Mouse (Mus musculus) myocyte (in vitro differentiated cells): ENCODE data around the gene Atp8a1. TPM values are rescaled to one million over a fixed set of nuclear protein-coding genes. Genes with fewer than 3 reads are reported as not detected.

Source experiments
- H3K27me3 ChIP-seq: one replicate; pipeline ENCODE4 v1.6.1; 2011; ENCODE audit not compliant: control insufficient read depth, insufficient read depth, insufficient read length
- H3K36me3 ChIP-seq: one replicate; pipeline ENCODE4 v1.6.1; 2011; ENCODE audit not compliant: control insufficient read depth, insufficient read depth
- H3K4me2 ChIP-seq: one replicate; pipeline ENCODE4 v1.6.1; 2011; ENCODE audit warnings: low read depth, control low read depth
- H3K4me3 ChIP-seq: one replicate; pipeline ENCODE4 v1.5.1; 2011; ENCODE audit warnings: mild to moderate bottlenecking, control low read depth, moderate library complexity
- H3K79me2 ChIP-seq: one replicate; pipeline ENCODE4 v1.6.1; 2011; ENCODE audit not compliant: control insufficient read depth, insufficient read depth
- H3ac ChIP-seq: one replicate; pipeline ENCODE4 v1.6.1; 2011; ENCODE audit not compliant: control insufficient read depth, insufficient read length
- CEBPB ChIP-seq: IDR thresholded peaks from 2 replicates; pipeline ENCODE4 v1.6.1; 2011; ENCODE audit warnings: mild to moderate bottlenecking, moderate library complexity; ENCODE audit not compliant: poor library complexity, insufficient read depth, severe bottlenecking
- E2F4 ChIP-seq: IDR thresholded peaks from one replicate; pipeline ENCODE4 v1.6.1; 2011; ENCODE audit warnings: mild to moderate bottlenecking, control low read depth, moderate library complexity; ENCODE audit not compliant: insufficient read depth
- MAX ChIP-seq: IDR thresholded peaks from one replicate; pipeline ENCODE4 v1.6.1; 2011; ENCODE audit warnings: low read depth, mild to moderate bottlenecking, control low read depth
- MYOD1 ChIP-seq, 3 experiments: IDR thresholded peaks; one replicate each; pipeline ENCODE4 v1.6.1; 2011; ENCODE audit warnings: control low read depth in 2 of 3, low read depth in 2 of 3, mild to moderate bottlenecking in 2 of 3, moderate library complexity in 1 of 3; ENCODE audit not compliant: insufficient read length in 2 of 3, control insufficient read depth in 1 of 3
- MYOG ChIP-seq, 3 experiments: IDR thresholded peaks; one replicate each; pipeline ENCODE4 v1.6.1; 2011; ENCODE audit warnings: control low read depth in 2 of 3, low read depth in 2 of 3, mild to moderate bottlenecking in 2 of 3; ENCODE audit not compliant: insufficient read length in 2 of 3, control insufficient read depth in 1 of 3, insufficient read depth in 1 of 3
- POLR2A ChIP-seq: IDR thresholded peaks from one replicate; pipeline ENCODE4 v1.6.1; 2011; ENCODE audit warnings: low read depth, mild to moderate bottlenecking, control low read depth, moderate library complexity; ENCODE audit not compliant: insufficient read length
- POLR2AphosphoS2 ChIP-seq: IDR thresholded peaks from one replicate; pipeline ENCODE4 v1.6.1; 2011; ENCODE audit warnings: low read depth, control low read depth; ENCODE audit not compliant: insufficient read length
- REST ChIP-seq: IDR thresholded peaks from one replicate; pipeline ENCODE4 v1.6.1; 2011; ENCODE audit warnings: mild to moderate bottlenecking, control low read depth, moderate library complexity; ENCODE audit not compliant: insufficient read depth, insufficient read length
- SRF ChIP-seq: IDR thresholded peaks from one replicate; pipeline ENCODE4 v1.6.1; 2011; ENCODE audit warnings: low read depth; ENCODE audit not compliant: control insufficient read depth, insufficient read length
- TCF12 ChIP-seq: IDR thresholded peaks from one replicate; pipeline ENCODE4 v1.6.1; 2011; ENCODE audit warnings: mild to moderate bottlenecking, control low read depth; ENCODE audit not compliant: poor library complexity, insufficient read depth, severe bottlenecking
- TCF3 ChIP-seq: IDR thresholded peaks from one replicate; pipeline ENCODE4 v1.6.1; 2011; ENCODE audit warnings: low read depth, control low read depth; ENCODE audit not compliant: insufficient read length
- USF1 ChIP-seq: IDR thresholded peaks from one replicate; pipeline ENCODE4 v1.6.1; 2011; ENCODE audit warnings: low read depth, mild to moderate bottlenecking, control low read depth, moderate library complexity
- polyA plus RNA-seq: library from polyadenylated mRNA; unstranded; fragments of >200 nt; fragmentation: generic; extraction: Trizol; gene quantifications from one replicate; pipeline ENCODE4 v1.2.1, GENCODE M21; 2012; ENCODE audit warnings: missing spikeins

Gene Atp8a1
- polyA plus RNA-seq, 1 experiment, result 0.02 TPM

DNA sequence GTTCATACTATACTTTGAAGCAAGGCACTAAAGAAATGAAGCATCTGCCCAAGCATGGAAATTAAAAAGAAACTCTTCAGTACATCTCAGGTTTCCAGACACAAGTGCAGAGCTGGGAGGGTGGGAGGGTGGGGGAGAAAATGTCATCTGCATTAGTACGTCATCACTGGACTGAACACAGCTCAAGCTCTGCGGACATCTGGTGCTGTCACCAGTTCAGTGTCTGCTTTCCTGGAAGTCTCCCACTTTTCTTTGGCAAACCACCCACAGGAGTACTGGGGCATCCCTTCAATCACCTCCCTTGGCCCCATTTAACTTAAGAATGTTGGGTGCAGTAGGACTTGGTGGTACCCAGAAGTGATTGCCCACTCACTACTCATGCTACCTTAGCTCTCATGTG, 22.6 kb downstream of the Atp8a1 start:
- Histone ChIP-seq H3ac (no peak overlapping the region), H3K79me2 (no peaks in the 10 kb centered on the region), H3K4me2 (no peak overlapping the region), H3K36me3 (no peaks in the 10 kb centered on the region), H3K4me3 (no peak overlapping the region), H3K27me3 (no peaks in the 10 kb centered on the region)
- no peak for TF ChIP-seq TCF12
- no peak for TF ChIP-seq USF1
- TF ChIP-seq MAX, result no peak
- TF ChIP-seq MYOG (IDR thresholded peaks at IDR 0.05; ENCODE audit: control insufficient read depth in 1 of 3, insufficient read depth in 1 of 3, insufficient read length in 2 of 3, low read depth in 2 of 3), result no peak
- TF ChIP-seq REST, result no peak
- no peak for TF ChIP-seq SRF
- TF ChIP-seq CEBPB, result no peak
- no peak for TF ChIP-seq TCF3
- no peak for TF ChIP-seq POLR2AphosphoS2
- TF ChIP-seq MYOD1 (IDR thresholded peaks at IDR 0.05; ENCODE audit: control insufficient read depth in 1 of 3, insufficient read length in 2 of 3, low read depth in 2 of 3), result no peak
- no peak for TF ChIP-seq POLR2A
- no peak for TF ChIP-seq E2F4

GRCm38 (mm10) chr5:67823771-67824170, 23.5 kb downstream of the Atp8a1 start:
- Histone ChIP-seq H3K4me3 (no peak overlapping the region), H3K27me3 (no peaks in the 10 kb centered on the region), H3K79me2 (no peaks in the 10 kb centered on the region), H3K4me2 (no peak overlapping the region), H3ac (no peak overlapping the region), H3K36me3 (no peaks in the 10 kb centered on the region)
- TF ChIP-seq POLR2AphosphoS2 (no peak), MAX (no peak)

- Histone ChIP-seq H3K4me2 (no peak overlapping the region), H3K36me3 (no peaks in the 10 kb centered on the region), H3K79me2 (no peaks in the 10 kb centered on the region), H3K4me3 (no peak overlapping the region), H3K27me3 (no peaks in the 10 kb centered on the region), H3ac (no peak overlapping the region)
- TF ChIP-seq MAX, result no peak
- no peak for TF ChIP-seq POLR2AphosphoS2
- no peak for TF ChIP-seq CEBPB
- TF ChIP-seq TCF12, result no peak
- no peak for TF ChIP-seq SRF
- no peak for TF ChIP-seq POLR2A
- no peak for TF ChIP-seq MYOG (IDR thresholded peaks at IDR 0.05; ENCODE audit: control insufficient read depth in 1 of 3, insufficient read depth in 1 of 3, insufficient read length in 2 of 3, low read depth in 2 of 3)
- no peak for TF ChIP-seq E2F4
- no peak for TF ChIP-seq TCF3
- TF ChIP-seq REST, result no peak
- no peak for TF ChIP-seq USF1
Observed at GRCm38 (mm10) chr5:67822619-67823018, 24.6 kb downstream of the Atp8a1 start.

- Histone ChIP-seq H3ac (no peak overlapping the region), H3K79me2 (no peaks in the 10 kb centered on the region), H3K4me3 (no peak overlapping the region), H3K4me2 (no peak overlapping the region), H3K27me3 (no peaks in the 10 kb centered on the region), H3K36me3 (no peaks in the 10 kb centered on the region)
- TF ChIP-seq MAX (no peak), TCF3 (no peak), TCF12 (no peak), REST (no peak), MYOD1 (IDR thresholded peaks at IDR 0.05; ENCODE audit: control insufficient read depth in 1 of 3, insufficient read length in 2 of 3, low read depth in 2 of 3) (no peak), MYOG (IDR thresholded peaks at IDR 0.05; ENCODE audit: control insufficient read depth in 1 of 3, insufficient read depth in 1 of 3, insufficient read length in 2 of 3, low read depth in 2 of 3) (no peak), POLR2A (no peak), POLR2AphosphoS2 (no peak), CEBPB (no peak), E2F4 (no peak), SRF (no peak)
Observed at GRCm38 (mm10) chr5:67821987-67822401, 25.2 kb downstream of the Atp8a1 start.

- no peak for TF ChIP-seq TCF3
- TF ChIP-seq SRF, result no peak
- TF ChIP-seq TCF12, result no peak
- no peak for TF ChIP-seq POLR2AphosphoS2
- TF ChIP-seq CEBPB, result no peak
- no peak for TF ChIP-seq MYOG (IDR thresholded peaks at IDR 0.05; ENCODE audit: control insufficient read depth in 1 of 3, insufficient read depth in 1 of 3, insufficient read length in 2 of 3, low read depth in 2 of 3)
- no peak for TF ChIP-seq USF1
- H3K79me2 ChIP-seq, result no peaks in the 10 kb centered on the region
- no peak overlapping the region for H3K4me3 ChIP-seq
- H3K27me3 ChIP-seq, result no peaks in the 10 kb centered on the region
- no peak overlapping the region for H3ac ChIP-seq
- H3K36me3 ChIP-seq, result no peaks in the 10 kb centered on the region
- H3K4me2 ChIP-seq, result no peak overlapping the region
Observed at GRCm38 (mm10) chr5:67821185-67821584, 26.0 kb downstream of the Atp8a1 start.
